Mouse (Mus musculus): ENCODE measurements at regions not wholly inside any gene's neighbourhood (a gene's known extent, or its start where the extent isn't known, plus 50 kb on each side); places are given as distances from the start of the nearest gene placed in this dataset.

- peak; percentile 4 for DNase-seq
Observed at GRCm38 (mm10) chr14:95424302-95424701, 456.8 kb upstream of the 4921530L21Rik start.

- DNase-seq = no peak
Observed at GRCm38 (mm10) chr14:95434250-95434649, 446.8 kb upstream of the 4921530L21Rik start.
